Mouse (Mus musculus) embryo, embryonic 9.5 days (tissue): ENCODE measurements around the gene Sirpb1b.
"Not testable (repeated sequence)": the region's sequence is repeated elsewhere in the genome, so short reads cannot be mapped to it uniquely, and the experiment has no call there.

Source experiments
- DNase-seq: peaks from one replicate; pipeline ENCODE4 v3.0.0-alpha.2; 2017; ENCODE audit errors: extremely low spot score

Sirpb1b gene

DNA sequence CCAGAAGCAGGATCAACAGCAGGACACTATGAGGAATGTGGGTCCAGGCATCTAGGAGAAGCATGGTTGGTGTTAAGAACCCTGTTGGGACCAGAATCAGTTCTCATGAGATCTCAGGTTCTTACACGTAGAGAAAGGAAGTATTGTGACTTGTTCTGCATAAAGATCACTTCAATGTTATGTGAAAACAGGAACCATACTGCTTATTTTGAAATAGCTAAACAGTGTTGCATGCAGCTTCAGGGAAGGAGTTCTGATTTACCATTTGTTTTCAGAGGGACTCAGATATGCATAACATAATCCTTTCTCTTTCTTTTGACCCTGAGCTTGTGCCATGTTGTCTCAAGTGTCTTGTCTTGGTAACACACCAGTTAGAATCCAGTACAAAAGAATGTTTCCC lies at the start of gene Sirpb1b:
Gene Sirpb1b (minus strand): TSS at position 179 of the 400 bp plus-strand sequence.
- not testable (repeated sequence) for DNase-seq

- DNase-seq, result not testable (repeated sequence)
Observed at GRCm38 (mm10) chr3:15590377-15591117, 15.7 kb upstream of the Sirpb1b start.

DNA sequence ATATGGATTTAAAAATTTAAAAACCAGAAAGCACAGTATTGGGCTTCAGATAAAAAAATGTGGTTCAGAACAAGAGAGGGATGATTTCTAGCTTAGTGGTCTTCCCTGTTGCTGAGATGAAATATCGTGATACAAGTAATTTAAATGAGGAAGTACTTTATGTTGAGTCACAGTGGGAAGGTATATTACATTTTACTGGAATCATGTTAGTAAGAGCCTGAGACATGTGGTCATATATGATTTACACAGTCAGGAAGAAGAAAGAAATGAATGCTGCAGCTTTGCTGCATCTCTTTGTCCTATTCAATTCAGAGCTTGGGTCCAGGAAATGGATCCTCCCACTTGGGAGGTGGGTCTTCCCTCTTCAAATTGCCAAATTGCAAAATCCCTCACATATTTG lies 11.8 kb upstream of the Sirpb1b start:
- not testable (repeated sequence) for DNase-seq

GRCm38 (mm10) chr3:15583452-15583851 lies 8.6 kb upstream of the Sirpb1b start:
- no peak for DNase-seq

GRCm38 (mm10) chr3:15582948-15583347 lies 8.1 kb upstream of the Sirpb1b start:
- not testable (repeated sequence) for DNase-seq

DNA sequence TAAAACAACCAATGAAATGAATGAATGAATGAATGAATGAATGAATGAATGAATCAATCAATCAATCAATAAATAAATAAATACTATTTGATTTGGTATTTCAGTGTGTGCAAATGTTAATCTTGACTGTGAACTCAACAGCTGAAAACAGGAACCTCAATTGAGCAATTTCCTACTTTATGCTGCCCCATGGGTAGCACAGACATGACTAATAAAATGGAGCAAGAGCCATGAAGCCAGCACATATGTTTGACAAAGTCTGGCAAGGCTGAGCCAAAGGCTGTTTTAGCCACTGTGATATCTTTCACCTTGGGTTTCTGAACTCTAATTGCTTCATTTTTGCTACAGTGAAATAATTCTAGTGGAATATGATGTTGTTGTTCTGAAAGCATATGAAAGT lies 1.6 kb upstream of the Sirpb1b start:
- DNase-seq, result not testable (repeated sequence)

DNA sequence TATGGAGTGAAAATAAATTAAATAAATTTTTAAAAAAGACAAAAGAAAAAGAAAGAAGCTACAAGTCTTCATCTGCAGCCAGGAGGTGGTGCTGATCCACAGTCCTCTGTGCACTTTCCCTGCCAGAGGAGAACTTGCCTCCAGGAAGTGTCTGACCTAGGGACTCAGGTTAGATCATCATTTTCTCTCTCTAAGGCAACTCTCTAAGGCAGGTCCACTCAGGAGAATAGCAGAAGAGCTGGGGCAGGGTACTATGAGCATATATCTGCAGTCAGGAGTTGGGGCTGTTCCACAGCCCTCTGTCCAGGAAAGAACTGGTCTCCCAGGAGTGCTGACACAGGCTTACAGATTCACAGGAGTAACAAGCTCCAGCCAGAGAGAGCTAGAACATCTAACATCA lies 46.3 kb downstream of the Sirpb1b start:
- DNase-seq, result no peak

- DNase-seq, result not testable (repeated sequence)
Observed at GRCm38 (mm10) chr3:15513608-15514007, 61.3 kb downstream of the Sirpb1b start.

DNA sequence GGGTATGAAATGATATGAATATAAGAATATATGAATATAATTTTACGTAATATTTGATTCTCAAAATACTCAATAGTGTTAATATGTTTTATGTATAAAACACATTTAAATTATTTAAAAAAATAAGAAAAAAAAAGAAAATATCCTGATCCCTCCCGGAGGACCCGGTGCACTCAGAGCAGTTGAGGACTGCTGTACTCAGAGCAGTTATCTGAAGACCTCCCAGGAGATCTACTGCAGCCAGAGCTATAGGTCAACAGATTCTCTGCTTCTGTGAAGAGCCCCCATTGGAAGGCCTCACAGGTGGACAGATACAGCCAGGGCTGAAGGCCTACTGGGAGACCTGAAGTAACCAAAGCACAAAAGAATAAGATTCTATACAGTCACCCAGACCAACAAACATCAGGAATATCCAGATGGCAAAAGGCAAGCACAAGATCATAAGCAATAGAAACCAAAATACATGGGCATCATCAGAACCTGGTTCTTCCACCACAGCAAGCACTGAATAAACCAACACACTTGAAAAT lies 67.0 kb downstream of the Sirpb1b start:
- DNase-seq, result not testable (repeated sequence)

GRCm38 (mm10) chr3:15474831-15475230 lies 100.0 kb downstream of the Sirpb1b start:
- DNase-seq, result not testable (repeated sequence)

DNA sequence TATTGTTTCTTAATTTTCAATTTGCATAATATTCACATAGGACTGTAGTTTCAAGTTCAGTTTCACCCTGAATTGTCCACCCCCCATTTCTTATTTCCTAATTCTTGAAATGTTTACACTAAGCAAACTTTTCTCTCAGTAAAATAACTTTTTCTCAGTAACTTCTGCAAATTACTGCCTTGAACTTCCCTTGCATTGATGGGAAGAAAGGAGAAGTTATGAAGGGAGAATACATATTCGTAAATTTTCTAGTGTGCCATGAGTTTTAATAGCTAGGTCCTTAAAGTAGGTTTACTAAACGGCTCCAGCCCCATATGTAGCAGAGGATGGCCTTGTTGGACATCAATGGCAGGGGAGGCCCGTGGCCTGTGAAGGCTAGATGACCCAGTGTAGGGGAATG lies 104.7 kb downstream of the Sirpb1b start:
- DNase-seq, result not testable (repeated sequence)
